Mouse (Mus musculus): ENCODE data around the gene Cobll1. TPM values are rescaled to one million over a fixed set of nuclear protein-coding genes. Genes with fewer than 3 reads are reported as not detected.

Gene Cobll1
- polyA plus RNA-seq, 1 experiment from 2014 or later, result 6.1 TPM

- no peaks in the 10 kb centered on the region for H3K27me3 ChIP-seq (ENCODE audit: control insufficient read depth, insufficient read depth, low read depth, low read length)
- H3K4me1 ChIP-seq (ENCODE audit: control insufficient read depth, low read depth, low read length), result no peaks in the 10 kb centered on the region
- H3K9me3 ChIP-seq (replicated peaks; ENCODE audit: control insufficient read depth, low read length), result no peaks in the 10 kb centered on the region
- no peak overlapping the region for H3K27ac ChIP-seq (ENCODE audit: low read length)
- no peak overlapping the region for H3K4me3 ChIP-seq (ENCODE audit: low read depth, low read length)
- H3K9ac ChIP-seq (ENCODE audit: low read depth, low read length), result no peak overlapping the region
- WGBS (ENCODE audit: insufficient replicate concordance), result 50% methylated on average over 5 of the region's 5 CpGs
- ATAC-seq (ENCODE audit: low read depth), result no peak
- no peaks in the 10 kb centered on the region for H3K36me3 ChIP-seq (ENCODE audit: control insufficient read depth, insufficient read depth)
- no peak overlapping the region for H3K4me2 ChIP-seq (ENCODE audit: low read depth, low read length)
Measured at GRCm38 (mm10) chr2:65175645-65176044, 63.6 kb downstream of the Cobll1 start.

- Histone ChIP-seq H3K36me3 (ENCODE audit: control insufficient read depth, insufficient read depth) (no peaks in the 10 kb centered on the region), H3K9me3 (replicated peaks; ENCODE audit: control insufficient read depth, low read length) (no peaks in the 10 kb centered on the region), H3K27ac (ENCODE audit: low read length) (no peak overlapping the region; the same call in 1 of the 2 replicates), H3K9ac (ENCODE audit: low read depth, low read length) (no peak overlapping the region), H3K4me1 (ENCODE audit: control insufficient read depth, low read depth, low read length) (no peaks in the 10 kb centered on the region), H3K4me2 (ENCODE audit: low read depth, low read length) (no peak overlapping the region), H3K4me3 (ENCODE audit: low read depth, low read length) (no peak overlapping the region), H3K27me3 (ENCODE audit: control insufficient read depth, insufficient read depth, low read depth, low read length) (no peaks in the 10 kb centered on the region)
- WGBS (ENCODE audit: insufficient replicate concordance), result 46% methylated on average over 6 of the region's 6 CpGs
- ATAC-seq (ENCODE audit: low read depth), result no peak
Measured at GRCm38 (mm10) chr2:65172071-65172470, 67.1 kb downstream of the Cobll1 start.

GRCm38 (mm10) chr2:65171516-65171915 lies 67.7 kb downstream of the Cobll1 start:
- no peaks in the 10 kb centered on the region for H3K36me3 ChIP-seq (ENCODE audit: control insufficient read depth, insufficient read depth)
- H3K27me3 ChIP-seq (ENCODE audit: control insufficient read depth, insufficient read depth, low read depth, low read length), result no peaks in the 10 kb centered on the region
- no peak overlapping the region; the same call in 1 of the 2 replicates for H3K27ac ChIP-seq (ENCODE audit: low read length)
- H3K4me1 ChIP-seq (ENCODE audit: control insufficient read depth, low read depth, low read length), result no peaks in the 10 kb centered on the region
- peak; percentile 69 for ATAC-seq (ENCODE audit: low read depth)
- WGBS (ENCODE audit: insufficient replicate concordance), result 28% methylated on average over 1 of the region's 1 CpGs
- peak overlapping the region; percentile 42 for H3K4me2 ChIP-seq (ENCODE audit: low read depth, low read length)
- H3K4me3 ChIP-seq (ENCODE audit: low read depth, low read length), result no peak overlapping the region
- no peaks in the 10 kb centered on the region for H3K9me3 ChIP-seq (replicated peaks; ENCODE audit: control insufficient read depth, low read length)
- no peak overlapping the region for H3K9ac ChIP-seq (ENCODE audit: low read depth, low read length)

GRCm38 (mm10) chr2:65170693-65171456 lies 68.3 kb downstream of the Cobll1 start:
- Histone ChIP-seq H3K4me1 (ENCODE audit: control insufficient read depth, low read depth, low read length) (no peaks in the 10 kb centered on the region), H3K9me3 (replicated peaks; ENCODE audit: control insufficient read depth, low read length) (no peaks in the 10 kb centered on the region), H3K4me3 (ENCODE audit: low read depth, low read length) (peak overlapping the region; percentile 29), H3K36me3 (ENCODE audit: control insufficient read depth, insufficient read depth) (no peaks in the 10 kb centered on the region), H3K27me3 (ENCODE audit: control insufficient read depth, insufficient read depth, low read depth, low read length) (no peaks in the 10 kb centered on the region), H3K4me2 (ENCODE audit: low read depth, low read length) (peak overlapping the region; percentile 42), H3K27ac (ENCODE audit: low read length) (peak overlapping the region; percentile 59), H3K9ac (ENCODE audit: low read depth, low read length) (no peak overlapping the region)
- WGBS (ENCODE audit: insufficient replicate concordance), result 61% methylated on average over 18 of the region's 18 CpGs
- ATAC-seq (ENCODE audit: low read depth), result no peak

GRCm38 (mm10) chr2:65170256-65170655 lies 68.9 kb downstream of the Cobll1 start:
- H3K9ac ChIP-seq (ENCODE audit: low read depth, low read length), result no peak overlapping the region
- H3K36me3 ChIP-seq (ENCODE audit: control insufficient read depth, insufficient read depth), result no peaks in the 10 kb centered on the region
- ATAC-seq (ENCODE audit: low read depth), result no peak
- 66% methylated on average over 5 of the region's 5 CpGs for WGBS (ENCODE audit: insufficient replicate concordance)
- H3K4me3 ChIP-seq (ENCODE audit: low read depth, low read length), result no peak overlapping the region
- H3K27me3 ChIP-seq (ENCODE audit: control insufficient read depth, insufficient read depth, low read depth, low read length), result no peaks in the 10 kb centered on the region
- no peaks in the 10 kb centered on the region for H3K9me3 ChIP-seq (replicated peaks; ENCODE audit: control insufficient read depth, low read length)
- no peaks in the 10 kb centered on the region for H3K4me1 ChIP-seq (ENCODE audit: control insufficient read depth, low read depth, low read length)
- peak overlapping the region; percentile 42 for H3K4me2 ChIP-seq (ENCODE audit: low read depth, low read length)
- peak overlapping the region; percentile 59 for H3K27ac ChIP-seq (ENCODE audit: low read length)

GRCm38 (mm10) chr2:65163990-65164389 lies 75.2 kb downstream of the Cobll1 start:
- WGBS (ENCODE audit: insufficient replicate concordance), result 61% methylated on average over 4 of the region's 4 CpGs
- H3K9me3 ChIP-seq (replicated peaks; ENCODE audit: control insufficient read depth, low read length), result no peaks in the 10 kb centered on the region
- no peak overlapping the region for H3K4me2 ChIP-seq (ENCODE audit: low read depth, low read length)
- H3K36me3 ChIP-seq (ENCODE audit: control insufficient read depth, insufficient read depth), result no peaks in the 10 kb centered on the region
- H3K4me3 ChIP-seq (ENCODE audit: low read depth, low read length), result no peak overlapping the region
- no peaks in the 10 kb centered on the region for H3K4me1 ChIP-seq (ENCODE audit: control insufficient read depth, low read depth, low read length)
- H3K27me3 ChIP-seq (ENCODE audit: control insufficient read depth, insufficient read depth, low read depth, low read length), result no peaks in the 10 kb centered on the region
- no peak for ATAC-seq (ENCODE audit: low read depth)
- no peak overlapping the region for H3K9ac ChIP-seq (ENCODE audit: low read depth, low read length)
- no peak overlapping the region for H3K27ac ChIP-seq (ENCODE audit: low read length)

GRCm38 (mm10) chr2:65162625-65163024 lies 76.6 kb downstream of the Cobll1 start:
- no peak for ATAC-seq (ENCODE audit: low read depth)
- Histone ChIP-seq H3K4me3 (ENCODE audit: low read depth, low read length) (no peak overlapping the region), H3K36me3 (ENCODE audit: control insufficient read depth, insufficient read depth) (no peaks in the 10 kb centered on the region), H3K4me1 (ENCODE audit: control insufficient read depth, low read depth, low read length) (no peaks in the 10 kb centered on the region), H3K4me2 (ENCODE audit: low read depth, low read length) (no peak overlapping the region), H3K9ac (ENCODE audit: low read depth, low read length) (no peak overlapping the region), H3K27me3 (ENCODE audit: control insufficient read depth, insufficient read depth, low read depth, low read length) (no peaks in the 10 kb centered on the region), H3K9me3 (replicated peaks; ENCODE audit: control insufficient read depth, low read length) (no peaks in the 10 kb centered on the region), H3K27ac (ENCODE audit: low read length) (no peak overlapping the region)
- WGBS (ENCODE audit: insufficient replicate concordance), result 65% methylated on average over 5 of the region's 5 CpGs

GRCm38 (mm10) chr2:65161715-65162114 lies 77.5 kb downstream of the Cobll1 start:
- H3K4me1 ChIP-seq (ENCODE audit: control insufficient read depth, low read depth, low read length), result no peaks in the 10 kb centered on the region
- no peak overlapping the region for H3K4me3 ChIP-seq (ENCODE audit: low read depth, low read length)
- no peak overlapping the region for H3K9ac ChIP-seq (ENCODE audit: low read depth, low read length)
- 60% methylated on average over 2 of the region's 2 CpGs for WGBS (ENCODE audit: insufficient replicate concordance)
- H3K4me2 ChIP-seq (ENCODE audit: low read depth, low read length), result no peak overlapping the region
- H3K27me3 ChIP-seq (ENCODE audit: control insufficient read depth, insufficient read depth, low read depth, low read length), result no peaks in the 10 kb centered on the region
- no peak for ATAC-seq (ENCODE audit: low read depth)
- H3K9me3 ChIP-seq (replicated peaks; ENCODE audit: control insufficient read depth, low read length), result no peaks in the 10 kb centered on the region
- H3K36me3 ChIP-seq (ENCODE audit: control insufficient read depth, insufficient read depth), result no peaks in the 10 kb centered on the region
- H3K27ac ChIP-seq (ENCODE audit: low read length), result no peak overlapping the region

- no peak; the same call in 1 of the 2 replicates for ATAC-seq (ENCODE audit: low read depth)
Measured at GRCm38 (mm10) chr2:65157981-65158651, 81.1 kb downstream of the Cobll1 start.

More at GRCm38 (mm10) chr2:65157981-65158651, 81.1 kb downstream of the Cobll1 start:
- 60% methylated on average over 5 of the region's 5 CpGs for WGBS (ENCODE audit: insufficient replicate concordance)
- no peak overlapping the region for H3K4me2 ChIP-seq (ENCODE audit: low read depth, low read length)
- no peak overlapping the region for H3K4me3 ChIP-seq (ENCODE audit: low read depth, low read length)
- H3K27ac ChIP-seq (ENCODE audit: low read length), result no peak overlapping the region
- no peaks in the 10 kb centered on the region for H3K36me3 ChIP-seq (ENCODE audit: control insufficient read depth, insufficient read depth)
- H3K9ac ChIP-seq (ENCODE audit: low read depth, low read length), result no peak overlapping the region
- H3K4me1 ChIP-seq (ENCODE audit: control insufficient read depth, low read depth, low read length), result no peaks in the 10 kb centered on the region
- H3K27me3 ChIP-seq (ENCODE audit: control insufficient read depth, insufficient read depth, low read depth, low read length), result no peaks in the 10 kb centered on the region
- no peaks in the 10 kb centered on the region for H3K9me3 ChIP-seq (replicated peaks; ENCODE audit: control insufficient read depth, low read length)
